Mouse (Mus musculus) c-Kit-positive CD71-positive TER-119-negative erythroid progenitor cells, embryonic 14.5 days (primary cell): ENCODE measurements around the gene Wdr31.
"Not testable (repeated sequence)": the region's sequence is repeated elsewhere in the genome, so short reads cannot be mapped to it uniquely, and the experiment has no call there.

Source experiments
- DNase-seq: peaks from one replicate; pipeline ENCODE4 v3.0.0-alpha.2; 2013; ENCODE audit warnings: low read depth

Wdr31 gene

DNA sequence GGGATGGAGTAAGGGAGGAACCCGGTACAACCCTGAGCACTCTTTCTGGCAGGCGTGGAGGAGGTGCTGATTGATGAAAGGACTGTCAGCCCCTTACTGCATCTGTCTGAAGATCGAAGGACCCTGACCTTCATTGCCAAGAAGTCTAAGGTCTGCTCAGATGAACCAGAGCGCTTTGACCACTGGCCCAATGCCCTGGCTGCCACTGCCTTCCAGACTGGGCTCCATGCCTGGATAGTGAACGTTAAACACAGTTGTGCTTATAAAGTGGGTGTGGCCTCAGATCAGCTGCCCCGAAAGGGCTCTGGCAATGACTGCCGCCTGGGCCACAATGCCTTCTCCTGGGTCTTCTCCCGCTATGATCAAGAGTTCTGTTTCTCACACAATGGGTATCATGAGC lies 25.2 kb upstream of the Wdr31 start:
- no peak for DNase-seq

DNA sequence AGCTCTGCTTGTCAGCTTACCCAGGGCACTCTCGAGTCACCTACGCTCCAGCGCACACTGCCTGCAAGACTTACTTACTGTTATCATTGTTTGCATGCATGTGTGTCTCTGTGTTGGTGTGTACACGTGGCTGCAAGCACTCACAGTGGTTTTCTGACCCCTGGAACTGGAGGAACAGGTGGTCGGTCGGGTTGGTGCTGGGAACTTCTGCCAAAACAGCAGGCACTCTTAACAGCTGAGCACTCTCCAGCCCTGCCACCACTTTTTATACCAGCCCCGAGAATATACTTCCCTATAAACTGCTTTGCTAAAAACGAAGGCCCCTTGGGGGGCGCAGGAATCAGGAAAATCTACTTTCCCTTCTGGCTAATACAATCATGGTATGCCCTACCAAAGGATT lies 23.5 kb upstream of the Wdr31 start:
- no peak for DNase-seq

DNA sequence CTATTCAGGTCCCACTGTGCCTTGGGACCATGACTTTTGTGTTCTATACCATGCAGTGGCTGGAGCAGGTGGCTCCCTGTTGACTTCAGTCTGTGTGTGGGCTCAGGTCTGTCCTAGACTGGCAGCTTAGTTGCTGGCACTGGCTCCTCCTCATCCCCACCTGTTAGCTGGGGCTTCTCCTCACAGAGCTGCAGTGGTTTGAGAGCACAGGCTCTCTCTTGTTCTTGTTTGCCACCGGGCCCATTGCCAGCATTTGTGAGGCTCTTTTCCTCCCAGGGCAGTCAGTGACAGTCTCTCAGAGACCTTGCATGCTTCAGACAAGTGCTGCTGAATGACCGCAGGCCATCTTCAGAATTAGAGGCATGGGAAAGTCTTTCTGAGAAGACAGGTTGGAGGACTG lies 22.0 kb upstream of the Wdr31 start:
- DNase-seq = no peak

DNA sequence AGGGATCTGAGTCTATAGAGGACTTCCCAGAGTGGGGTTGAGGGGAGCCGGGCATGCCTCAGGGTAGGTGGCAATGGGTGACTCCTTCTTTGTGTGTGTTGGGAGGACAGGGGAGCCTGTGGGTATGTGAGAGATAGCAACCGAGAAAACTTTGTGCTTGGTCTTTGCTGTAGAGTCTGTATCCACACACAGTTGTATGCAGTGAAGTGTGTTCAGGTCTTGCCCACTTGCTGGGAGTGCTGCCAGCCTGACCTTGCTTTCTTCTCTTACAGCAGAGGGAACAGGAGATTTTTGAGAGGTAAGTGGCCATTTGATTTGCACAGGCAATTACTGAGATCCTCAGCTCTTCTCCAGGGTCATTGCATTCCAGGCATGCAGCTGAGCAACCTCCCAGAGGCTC lies 17.2 kb upstream of the Wdr31 start:
- no peak for DNase-seq

DNA sequence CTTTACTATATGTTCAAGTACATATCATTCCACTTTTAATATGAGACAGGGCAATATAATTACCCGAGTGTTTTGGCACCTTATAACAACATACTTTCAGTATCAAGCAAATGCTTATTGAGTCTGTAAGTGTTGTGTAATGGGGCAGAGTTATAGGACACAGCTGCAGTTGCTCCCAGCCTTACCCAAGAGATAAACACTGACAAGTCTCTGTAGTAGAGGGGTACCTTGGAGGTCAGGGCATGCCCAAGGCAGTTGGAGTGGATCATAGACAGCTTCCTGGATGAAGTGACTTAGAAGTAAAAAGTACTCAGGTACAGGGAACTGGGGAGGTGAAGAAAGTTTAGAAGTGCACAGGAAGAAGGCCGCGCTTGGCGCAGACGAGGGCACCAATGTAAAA lies 16.5 kb upstream of the Wdr31 start:
- no peak for DNase-seq

DNA sequence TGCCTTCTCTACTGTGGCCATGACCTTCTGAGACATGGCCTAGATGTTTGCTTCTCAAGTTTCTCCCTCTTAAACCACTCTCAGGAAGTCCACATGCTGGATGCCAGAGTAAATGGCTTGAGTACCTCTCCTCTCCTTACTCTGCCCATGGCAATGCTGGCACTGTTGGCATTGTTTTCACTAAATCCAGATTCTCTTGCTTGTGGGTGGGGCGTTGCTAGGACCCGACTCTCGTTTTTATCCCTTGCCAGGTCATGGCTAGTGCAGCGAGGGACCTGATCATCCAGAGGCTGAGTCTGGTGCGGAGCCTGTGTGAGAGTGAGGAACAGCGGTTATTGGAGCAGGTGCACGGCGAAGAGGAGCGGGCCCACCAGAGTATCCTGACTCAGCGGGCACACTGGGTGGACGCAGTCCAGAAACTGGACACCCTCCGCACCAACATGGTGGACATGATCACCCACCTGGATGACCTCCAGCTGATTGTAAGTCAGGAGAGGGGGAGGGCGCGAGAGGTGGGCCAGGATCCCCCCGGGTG lies 15.5 kb upstream of the Wdr31 start:
- DNase-seq = no peak

DNA sequence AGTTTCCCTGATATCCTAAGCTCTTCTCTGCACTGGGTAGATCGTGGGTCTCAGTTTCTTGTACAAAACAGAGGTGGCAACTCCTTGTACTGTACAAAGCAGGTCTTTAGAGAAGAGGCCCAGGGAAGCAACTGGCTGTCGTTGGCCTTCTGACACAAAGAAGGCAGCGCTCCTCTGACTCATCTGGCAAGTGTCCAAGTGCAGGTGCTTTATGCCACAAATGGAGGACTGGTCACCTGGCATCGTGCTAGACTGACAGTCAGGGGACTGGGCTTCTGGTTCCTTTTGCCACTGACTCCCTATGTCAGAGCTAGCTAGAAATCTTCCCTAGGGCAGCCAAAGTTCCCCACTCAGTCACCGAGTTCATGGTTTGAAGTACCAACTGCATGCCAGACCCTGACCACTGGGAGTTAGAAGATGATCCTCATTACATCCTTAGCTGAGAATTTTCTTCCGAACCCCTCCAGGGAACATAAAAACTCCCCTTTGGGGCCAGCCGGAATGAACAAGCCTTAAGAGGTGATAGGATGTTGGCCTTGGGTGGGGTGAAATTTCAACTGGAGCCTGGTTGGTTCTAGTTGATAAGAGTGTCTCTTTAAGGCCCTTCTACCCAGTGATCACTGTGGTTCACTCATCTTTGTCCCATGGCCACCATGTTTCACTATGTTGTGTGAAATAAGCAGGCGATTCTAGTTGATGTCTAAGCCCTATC lies 14.9 kb upstream of the Wdr31 start:
- DNase-seq = no peak

DNA sequence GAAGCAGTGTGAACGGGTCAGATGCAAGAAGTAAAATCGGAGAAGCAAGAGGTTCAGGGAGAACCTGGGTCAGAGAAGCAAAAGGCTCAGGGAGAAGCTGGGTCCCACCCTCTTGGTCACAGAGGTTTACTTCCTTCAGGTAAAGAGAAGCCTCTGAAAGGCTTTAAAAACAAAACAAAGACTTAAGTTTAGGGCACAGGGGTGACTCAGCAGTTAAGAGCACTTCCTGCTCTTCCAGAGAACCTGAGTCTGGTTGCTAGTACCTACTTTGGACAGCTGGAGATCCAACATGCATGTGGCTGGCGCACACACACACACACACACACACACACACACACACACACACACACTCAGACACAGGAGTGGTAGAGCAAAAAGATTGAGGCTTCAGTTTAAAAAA lies 14.2 kb upstream of the Wdr31 start:
- no peak for DNase-seq

DNA sequence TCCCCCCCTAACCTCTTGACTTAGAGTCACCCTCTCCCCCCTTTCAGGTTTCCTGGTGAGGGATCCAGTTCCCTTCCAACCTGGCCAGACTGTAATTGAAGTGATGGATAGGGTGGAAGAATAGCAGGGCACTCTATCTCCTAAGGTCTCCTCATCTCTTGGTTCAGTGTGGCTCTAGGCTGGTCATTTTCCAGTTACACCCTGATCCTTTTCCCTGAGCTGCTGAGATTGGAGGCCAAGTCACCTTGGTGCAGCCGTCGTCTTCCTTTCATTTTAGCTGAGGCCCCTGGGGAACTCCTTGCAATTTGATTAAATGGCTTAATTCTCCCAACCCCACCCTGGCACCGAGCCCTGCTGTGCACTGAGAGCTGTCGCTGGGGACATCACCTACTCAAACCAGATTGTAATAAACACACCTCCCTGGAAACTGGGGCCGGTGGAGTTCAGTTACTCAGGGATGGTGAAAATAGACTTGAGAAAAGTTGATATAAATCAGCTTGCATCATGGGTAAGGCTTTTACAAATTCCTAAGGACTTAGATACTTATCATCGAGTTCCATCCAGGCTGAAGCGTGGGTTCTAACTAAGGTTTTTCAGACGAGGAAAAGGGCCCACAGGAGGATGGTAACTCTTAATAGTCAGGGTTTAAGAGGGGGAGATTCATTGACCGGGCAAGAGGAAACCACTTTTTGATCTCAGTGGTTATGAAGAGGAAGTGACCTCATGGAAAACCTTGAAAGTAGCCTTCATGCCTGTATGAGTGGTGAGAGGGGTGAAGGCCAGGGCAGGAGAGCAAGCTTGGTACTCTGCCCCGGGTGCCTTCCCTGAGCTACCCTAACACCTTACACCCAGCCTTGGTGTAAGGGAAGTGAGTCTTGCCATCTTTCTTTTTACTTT lies 10.3 kb upstream of the Wdr31 start:
- DNase-seq = no peak

DNA sequence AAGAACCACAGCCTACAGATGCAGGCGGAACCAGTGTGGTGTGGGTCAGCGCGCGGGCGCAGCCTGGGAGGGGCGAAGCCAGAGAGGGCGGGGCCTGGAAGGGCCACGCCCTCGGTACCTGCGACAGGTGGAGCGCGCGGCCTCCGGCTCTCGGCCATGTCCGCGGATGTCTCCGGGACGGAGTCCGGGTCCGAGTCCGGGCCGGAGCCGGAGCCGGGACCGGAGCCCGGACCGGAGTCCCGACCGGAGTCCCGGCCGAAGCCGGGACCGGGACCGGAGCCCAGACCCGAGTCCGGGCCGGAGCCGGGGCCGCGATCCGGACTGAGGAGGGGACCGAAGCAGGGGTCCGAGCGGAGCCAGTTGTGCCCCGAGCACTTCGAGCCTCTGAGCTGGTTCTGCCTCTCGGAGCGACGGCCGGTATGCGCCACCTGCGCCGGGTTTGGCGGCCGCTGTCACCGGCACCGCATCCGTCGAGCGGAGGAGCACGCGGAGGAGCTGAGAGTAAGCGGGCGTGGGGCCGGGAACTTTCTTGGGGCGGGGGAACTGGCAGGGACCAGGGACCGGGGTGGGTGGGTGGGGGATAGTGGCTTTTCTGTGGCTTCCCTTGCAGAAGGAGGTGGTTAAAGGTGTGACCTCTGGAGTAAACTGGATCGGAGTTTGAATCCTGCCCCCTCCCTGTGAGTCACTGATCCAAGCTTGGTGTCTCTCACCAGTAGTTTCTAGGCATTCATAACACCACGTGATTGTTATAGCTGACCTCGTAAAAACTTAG lies 9.4 kb upstream of the Wdr31 start, which contains the start of gene Bspry:
Bspry (plus strand) TSS at position 117 of the 772 bp plus-strand sequence.
- DNase-seq = no peak

DNA sequence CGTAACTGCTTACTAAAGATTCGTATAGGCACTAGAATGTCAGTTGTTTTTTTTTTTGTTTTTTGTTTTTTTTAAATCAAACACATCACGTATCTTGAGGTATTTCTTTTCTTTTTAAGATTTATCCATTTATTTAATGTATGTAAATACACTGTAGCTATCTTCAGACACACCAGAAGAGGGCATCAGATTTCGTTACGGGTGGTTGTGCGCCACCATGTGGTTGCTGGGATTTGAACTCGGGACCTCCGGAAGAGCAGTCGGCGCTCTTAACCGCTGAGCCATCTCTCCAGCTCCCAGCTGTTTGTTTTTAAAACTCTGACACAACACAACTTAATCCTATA lies 8.9 kb upstream of the Wdr31 start:
- not testable (repeated sequence) for DNase-seq

DNA sequence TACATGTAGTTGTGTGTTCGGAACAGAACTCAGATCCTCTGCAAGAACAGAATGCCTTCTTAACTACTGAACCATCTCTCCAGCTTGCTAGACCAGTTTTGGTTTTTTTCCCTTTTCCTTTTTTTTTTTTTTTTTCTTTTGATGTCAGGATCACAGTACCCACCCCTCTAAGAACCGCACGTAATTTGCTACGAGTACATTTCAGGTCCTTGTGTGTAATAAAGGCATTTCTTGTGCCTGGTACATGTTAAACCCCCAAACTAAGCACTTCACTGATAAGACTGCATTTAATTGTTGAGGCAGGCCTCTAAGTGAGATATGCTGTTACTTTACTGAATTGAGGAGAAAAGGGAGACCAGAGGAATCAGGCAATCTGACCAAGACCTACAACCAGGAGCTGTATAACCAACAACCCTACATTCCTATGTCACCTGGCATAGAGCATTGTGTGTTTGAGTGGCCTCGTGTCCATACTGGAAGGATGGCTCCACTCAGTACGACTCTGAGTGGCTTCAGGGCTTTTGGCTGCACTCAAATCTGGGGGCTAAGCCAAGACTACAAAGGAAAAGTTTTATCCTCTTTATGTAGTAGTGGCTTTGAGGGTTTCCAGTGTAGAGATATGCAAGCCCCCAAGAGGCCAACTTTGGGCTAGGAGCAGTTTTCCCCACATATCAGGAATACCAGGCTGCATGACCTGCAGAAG lies 7.0 kb upstream of the Wdr31 start:
- no peak for DNase-seq

DNA sequence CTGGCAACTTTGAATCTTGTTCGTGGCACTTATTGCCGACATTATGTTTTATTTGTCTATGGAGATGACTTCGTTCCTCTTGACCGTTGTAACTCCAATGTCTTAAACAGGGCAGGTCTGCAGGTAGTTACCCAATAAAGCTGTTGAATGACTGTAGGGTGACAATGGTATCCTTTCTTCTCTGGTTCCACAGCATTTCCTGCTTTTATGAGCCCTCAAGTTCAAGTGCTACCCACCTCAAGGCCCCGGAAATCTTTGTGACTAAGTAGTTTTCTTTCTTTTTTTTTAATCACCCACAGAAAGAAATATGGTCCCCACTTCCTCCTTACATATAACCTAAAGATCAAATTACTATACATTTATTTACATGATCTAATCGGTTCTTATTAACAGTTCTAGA lies 5.1 kb upstream of the Wdr31 start:
- no peak for DNase-seq

DNA sequence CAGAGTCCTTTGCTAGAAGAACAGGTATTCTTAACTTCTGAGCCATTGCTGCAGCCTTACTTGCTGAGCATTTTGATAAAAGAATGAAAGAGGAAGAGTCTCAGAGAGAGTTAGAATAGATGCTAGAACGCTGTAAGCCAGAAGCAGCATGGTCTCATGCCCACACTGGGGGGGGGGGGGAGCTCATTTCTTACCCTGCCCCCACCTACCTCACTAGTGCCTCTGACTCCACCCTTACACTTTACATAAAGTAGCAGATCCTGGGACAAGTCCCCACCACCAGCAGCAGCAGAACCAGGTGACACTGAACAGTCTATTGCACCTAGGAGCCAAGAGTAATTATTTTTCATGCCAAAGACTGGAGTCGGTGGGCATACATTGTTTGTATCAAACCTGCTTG lies 4.4 kb upstream of the Wdr31 start:
- no peak for DNase-seq

DNA sequence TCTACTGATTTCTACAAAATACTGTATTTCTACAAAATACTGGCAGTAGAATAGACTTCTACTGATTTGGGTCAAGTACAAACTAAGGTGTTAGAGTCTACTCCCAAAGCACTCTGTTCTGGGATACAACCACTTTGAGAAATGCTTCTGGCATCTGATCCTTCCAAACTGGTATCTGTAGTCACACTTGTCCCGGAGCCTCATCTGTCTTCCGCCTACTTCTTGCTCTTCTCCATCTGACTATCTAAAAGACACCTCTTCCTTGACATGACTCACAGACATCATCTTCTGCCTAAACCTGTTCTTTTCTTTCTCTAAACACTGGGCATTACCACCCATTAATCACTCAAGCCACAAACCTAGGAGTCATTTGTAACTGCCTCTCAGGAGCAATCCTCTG lies 1.4 kb upstream of the Wdr31 start:
- DNase-seq = no peak

DNA sequence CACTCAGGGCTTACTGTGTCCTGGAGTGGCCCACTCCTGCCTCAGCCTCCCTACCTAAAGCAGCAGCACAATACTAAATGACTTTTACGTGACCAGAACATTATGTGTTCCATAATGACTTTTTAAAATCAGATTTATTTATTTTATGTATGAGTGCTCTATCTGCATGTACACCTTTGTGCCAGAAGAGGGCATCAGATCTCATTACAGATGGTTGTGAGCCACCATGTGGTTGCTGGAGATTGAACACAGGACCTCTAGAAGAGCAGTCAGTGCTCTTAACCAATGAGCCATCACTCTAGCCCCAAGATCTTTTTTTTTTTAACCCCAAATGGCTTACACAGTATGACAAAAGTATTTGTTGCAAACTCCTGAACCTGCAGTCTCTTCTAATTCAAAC lies 2.5 kb downstream of the Wdr31 start:
- no peak for DNase-seq

DNA sequence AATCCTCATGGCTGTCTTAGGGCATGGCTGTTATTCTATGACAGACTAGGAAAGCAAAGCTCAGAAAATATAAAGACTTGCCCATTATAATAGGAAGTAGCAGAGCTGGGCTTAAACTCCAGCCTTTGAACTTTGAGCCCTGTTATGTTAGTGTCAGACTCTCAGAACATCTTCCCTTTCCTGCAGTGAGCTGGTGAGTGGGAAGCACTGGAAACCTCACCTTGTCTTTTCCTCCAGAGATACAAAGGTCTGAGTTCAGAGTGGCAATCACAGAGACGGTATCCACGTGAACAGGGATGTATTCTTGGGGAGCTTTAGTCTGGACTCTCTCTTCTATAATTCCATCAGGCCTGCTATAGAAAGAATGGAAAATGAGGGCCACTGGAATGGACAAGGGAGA lies 7.6 kb downstream of the Wdr31 start:
- DNase-seq = no peak

DNA sequence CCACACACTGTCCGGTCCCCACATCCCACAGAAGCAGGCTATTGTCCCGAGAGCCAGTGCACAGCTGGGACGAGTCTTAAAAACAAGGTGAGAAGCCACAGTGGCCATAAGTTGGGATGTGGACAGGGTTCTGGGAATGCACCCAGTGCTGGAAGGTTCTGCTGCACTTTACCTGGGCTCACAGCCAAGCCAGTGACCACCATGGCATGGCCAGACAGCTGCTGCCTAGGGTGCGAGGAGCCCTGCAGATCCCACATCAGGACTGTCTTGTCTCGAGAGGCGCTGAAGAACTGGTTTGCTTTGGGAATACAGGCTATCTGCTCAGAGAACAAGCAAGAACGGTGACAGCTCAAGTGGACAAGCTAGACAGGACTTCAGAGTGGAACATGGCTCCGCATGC lies 10.3 kb downstream of the Wdr31 start:
- DNase-seq = no peak

DNA sequence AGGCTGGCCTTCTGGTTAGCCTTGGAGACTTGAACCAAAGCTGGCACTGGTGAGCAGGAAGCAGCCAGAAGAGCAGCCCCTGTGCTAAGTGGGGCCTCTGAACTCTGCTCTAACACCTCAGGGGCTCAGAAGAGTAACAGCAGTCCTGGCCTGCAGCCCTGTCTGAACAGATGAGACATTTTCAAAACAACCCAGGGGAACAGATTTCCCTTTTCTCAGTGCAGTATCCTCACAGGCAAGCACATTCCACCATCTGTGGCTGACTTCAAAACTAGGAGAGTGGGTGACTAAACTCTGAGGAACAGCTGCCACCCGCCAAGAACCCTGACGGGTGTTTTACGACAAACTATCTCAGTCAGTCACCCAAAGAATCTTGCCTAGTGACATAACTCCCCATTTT lies 11.6 kb downstream of the Wdr31 start:
- DNase-seq = no peak

DNA sequence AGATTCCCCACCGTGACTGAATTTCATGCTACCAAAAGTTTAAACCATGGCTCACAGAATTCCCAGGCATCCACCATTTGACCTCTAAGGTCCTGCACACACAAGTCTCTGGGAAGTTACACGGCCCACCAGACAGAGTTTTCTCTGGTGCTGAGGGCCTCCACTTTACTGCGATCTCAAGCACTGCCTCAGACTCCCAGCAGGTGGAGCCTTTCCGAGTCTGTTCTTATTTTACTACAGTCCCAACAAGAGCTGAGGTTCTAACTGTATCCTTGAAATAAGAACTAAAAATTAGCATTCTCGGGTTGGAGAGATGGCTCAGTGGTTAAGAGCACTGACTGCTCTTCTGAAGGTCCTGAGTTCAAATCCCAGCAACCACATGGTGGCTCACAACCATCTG lies 15.7 kb downstream of the Wdr31 start:
- DNase-seq = no peak

DNA sequence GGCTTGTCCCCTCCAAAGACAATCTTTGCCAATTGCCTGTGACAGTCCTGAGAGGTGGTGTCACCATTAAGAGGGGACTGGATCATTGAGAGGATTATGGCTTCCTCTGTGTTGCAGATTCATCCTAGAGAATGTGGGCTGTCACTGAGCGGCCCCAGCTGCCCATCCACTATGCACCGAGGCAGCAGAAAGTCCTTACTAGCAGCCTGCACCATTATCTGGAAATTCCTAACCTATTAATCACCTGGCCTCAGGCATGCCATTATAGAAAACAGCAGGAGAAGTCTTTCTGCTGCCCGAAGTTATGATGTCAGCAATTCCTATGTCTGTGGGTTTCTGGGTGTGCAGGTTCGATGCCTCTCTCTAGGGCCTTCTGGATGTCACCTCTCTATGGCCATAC lies 29.7 kb downstream of the Wdr31 start:
- DNase-seq = no peak

DNA sequence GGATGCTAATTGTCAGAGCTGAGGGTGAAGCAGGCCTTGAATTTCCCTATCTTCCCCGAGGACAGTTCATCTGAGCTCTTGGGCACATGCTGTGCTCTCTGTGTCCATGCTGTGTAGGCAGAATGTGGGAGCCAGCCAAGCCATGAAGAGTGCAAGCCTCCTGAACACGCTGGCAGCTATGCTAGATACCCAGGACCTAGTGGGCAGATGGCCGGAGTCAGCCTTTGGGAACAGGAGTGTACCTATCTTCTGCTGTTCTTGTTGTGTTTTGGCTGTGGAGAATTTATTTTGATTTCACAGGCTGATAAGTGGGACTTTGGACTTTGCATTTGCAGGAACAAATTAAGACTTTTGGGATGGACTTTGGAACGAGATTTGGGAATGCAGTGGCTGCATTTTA lies 30.2 kb downstream of the Wdr31 start:
- no peak for DNase-seq
